Mouse (Mus musculus): Measurements from ENCODE around the gene Miip. TPM values are rescaled to one million over a fixed set of nuclear protein-coding genes. Genes with fewer than 3 reads are reported as not detected.

Gene Miip
- 35.3 and 37.4 TPM in 2 replicates for polyA plus RNA-seq (2015; fragmentation: Nextera tagmentation; extraction: Ambion mirVana)

DNA sequence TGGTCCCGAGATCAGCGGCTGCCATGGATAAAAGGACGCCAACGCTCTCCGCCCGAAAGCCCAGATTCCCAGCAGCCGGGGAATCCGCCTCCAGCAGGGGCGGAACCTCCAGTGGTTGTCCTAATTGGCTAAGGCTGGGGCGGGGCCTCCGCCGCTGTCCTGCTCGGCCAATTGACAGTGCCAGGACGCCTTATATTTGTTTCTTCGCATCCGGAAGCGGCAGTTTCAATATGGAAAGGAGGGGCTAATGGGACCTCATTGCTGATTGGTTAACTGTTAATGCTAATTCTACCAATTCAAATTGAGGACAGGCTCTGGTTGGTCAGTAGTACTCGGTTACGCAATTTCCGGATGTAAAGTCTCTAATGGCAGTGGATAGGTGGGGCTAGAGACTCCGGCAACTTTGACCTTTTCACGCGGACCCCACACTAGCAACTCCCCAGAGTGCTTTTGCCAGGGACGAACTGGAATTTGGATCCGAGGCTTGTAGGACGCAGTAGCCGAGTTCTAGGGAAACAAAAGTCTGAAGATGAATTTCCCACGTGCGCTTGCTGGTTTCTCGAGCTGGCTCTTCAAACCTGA lies at the start of gene Miip, which contains the start of gene Fv1:
Miip (minus strand) TSS at position 367 of the 582 bp plus-strand sequence.
Fv1 (plus strand) TSS at position 530 of the 582 bp plus-strand sequence.
- H3K4me2 ChIP-seq (ENCODE audit: low read depth, low read length): peak within 1 kb of the TSS; percentile 90
- peaks cover 20% of the 10 kb centered on the region for H3K4me1 ChIP-seq (ENCODE audit: control insufficient read depth, insufficient read depth, low read length)
- H3K27me3 ChIP-seq (ENCODE audit: control insufficient read depth, insufficient read depth, low read length): no peaks in the 10 kb centered on the region
- H3K27ac ChIP-seq (ENCODE audit: low read length): peak within 1 kb of the TSS; percentile 78
- ATAC-seq (ENCODE audit: insufficient read depth, low FRiP score): peak; percentile 98
- H3K36me3 ChIP-seq (ENCODE audit: control insufficient read depth, insufficient read depth, low read length): peaks cover 20% of the 10 kb centered on the region
- H3K4me3 ChIP-seq (replicated peaks; ENCODE audit: low read length): peak within 1 kb of the TSS; percentile 74
- H3K9me3 ChIP-seq (replicated peaks; ENCODE audit: control insufficient read depth, low read length): no peaks in the 10 kb centered on the region; the same call in 1 of the 2 replicates
- under 1% methylated on average over 30 of the region's 30 CpGs for WGBS
- H3K9ac ChIP-seq (ENCODE audit: low read length): peak within 1 kb of the TSS; percentile 86

DNA sequence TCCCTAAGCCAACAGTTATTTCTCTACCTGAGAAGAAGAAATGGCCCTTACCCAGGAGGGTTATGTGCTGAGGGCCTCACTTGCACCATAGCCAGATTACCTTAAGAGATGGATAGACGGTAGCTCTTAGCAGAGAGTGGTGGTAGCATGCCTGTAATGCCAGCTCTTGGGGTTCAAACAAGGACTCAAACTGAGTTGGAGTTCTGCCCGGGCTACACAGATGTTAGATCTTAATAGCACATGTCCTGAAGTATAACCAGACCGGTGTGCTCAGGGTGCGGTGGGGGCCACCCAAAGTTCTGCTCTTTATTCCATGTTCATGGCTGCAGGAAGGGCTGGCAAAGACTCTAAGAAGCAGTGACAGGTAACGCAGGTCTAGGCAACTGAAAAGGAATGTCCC lies 40.9 kb upstream of the Miip start:
- no peak overlapping the region for H3K4me3 ChIP-seq (replicated peaks; ENCODE audit: low read length)
- no peak for ATAC-seq (ENCODE audit: insufficient read depth, low FRiP score)
- peaks cover 4% of the 10 kb centered on the region; the same call in 1 of the 2 replicates for H3K4me1 ChIP-seq (ENCODE audit: control insufficient read depth, insufficient read depth, low read length)
- H3K27me3 ChIP-seq (ENCODE audit: control insufficient read depth, insufficient read depth, low read length): no peaks in the 10 kb centered on the region
- no peak overlapping the region for H3K4me2 ChIP-seq (ENCODE audit: low read depth, low read length)
- H3K36me3 ChIP-seq (ENCODE audit: control insufficient read depth, insufficient read depth, low read length): no peaks in the 10 kb centered on the region
- WGBS: 90% methylated on average over 5 of the region's 5 CpGs
- no peaks in the 10 kb centered on the region for H3K9me3 ChIP-seq (replicated peaks; ENCODE audit: control insufficient read depth, low read length)
- no peak overlapping the region for H3K9ac ChIP-seq (ENCODE audit: low read length)
- H3K27ac ChIP-seq (ENCODE audit: low read length): no peak overlapping the region

DNA sequence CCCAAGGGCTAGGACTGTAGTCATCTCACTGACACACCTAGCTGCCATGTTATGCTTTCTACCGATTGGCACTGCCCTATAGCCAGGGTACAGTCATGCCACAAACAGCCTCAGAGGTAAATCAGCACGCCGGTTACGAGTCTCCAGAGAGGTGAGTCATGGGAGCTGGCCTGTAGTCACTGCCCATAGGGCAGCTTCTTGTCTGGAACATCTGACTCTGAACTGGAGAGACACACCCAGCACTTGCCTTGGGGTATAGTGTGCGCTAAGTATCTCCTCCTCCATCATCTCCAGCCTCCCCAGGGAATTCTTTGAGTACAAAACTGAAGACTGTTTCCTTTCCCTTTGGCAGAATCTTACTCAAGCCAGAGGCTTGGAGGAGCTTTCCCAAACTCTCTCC lies 37.6 kb upstream of the Miip start:
- H3K9me3 ChIP-seq (replicated peaks; ENCODE audit: control insufficient read depth, low read length): no peaks in the 10 kb centered on the region
- ATAC-seq (ENCODE audit: insufficient read depth, low FRiP score): no peak
- H3K4me1 ChIP-seq (ENCODE audit: control insufficient read depth, insufficient read depth, low read length): peaks cover 11% of the 10 kb centered on the region
- H3K27me3 ChIP-seq (ENCODE audit: control insufficient read depth, insufficient read depth, low read length): no peaks in the 10 kb centered on the region
- no peak overlapping the region for H3K9ac ChIP-seq (ENCODE audit: low read length)
- H3K4me3 ChIP-seq (replicated peaks; ENCODE audit: low read length): no peak overlapping the region
- no peak overlapping the region for H3K4me2 ChIP-seq (ENCODE audit: low read depth, low read length)
- no peaks in the 10 kb centered on the region for H3K36me3 ChIP-seq (ENCODE audit: control insufficient read depth, insufficient read depth, low read length)
- no peak overlapping the region for H3K27ac ChIP-seq (ENCODE audit: low read length)
- 73% methylated on average over 5 of the region's 5 CpGs for WGBS

- WGBS: under 1% methylated on average over 8 of the region's 8 CpGs
- Histone ChIP-seq H3K4me2 (ENCODE audit: low read depth, low read length) (peak overlapping the region; percentile 57), H3K27ac (ENCODE audit: low read length) (no peak overlapping the region), H3K27me3 (ENCODE audit: control insufficient read depth, insufficient read depth, low read length) (no peaks in the 10 kb centered on the region), H3K4me3 (replicated peaks; ENCODE audit: low read length) (peak overlapping the region; percentile 90), H3K9me3 (replicated peaks; ENCODE audit: control insufficient read depth, low read length) (no peaks in the 10 kb centered on the region), H3K9ac (ENCODE audit: low read length) (peak overlapping the region; percentile 96; the same call in 1 of the 2 replicates), H3K36me3 (ENCODE audit: control insufficient read depth, insufficient read depth, low read length) (no peaks in the 10 kb centered on the region), H3K4me1 (ENCODE audit: control insufficient read depth, insufficient read depth, low read length) (peaks cover 14% of the 10 kb centered on the region)
- no peak for ATAC-seq (ENCODE audit: insufficient read depth, low FRiP score)
Measured at GRCm38 (mm10) chr4:147905090-147905659, 36.6 kb upstream of the Miip start.

GRCm38 (mm10) chr4:147904313-147905089 lies 35.9 kb upstream of the Miip start, which contains the start of gene Mfn2:
Gene Mfn2, minus strand, starts transcription at chr4:147904704.
- WGBS: under 1% methylated on average over 58 of the region's 59 CpGs
- Histone ChIP-seq H3K27ac (ENCODE audit: low read length) (peak within 1 kb of the TSS; percentile 74), H3K4me3 (replicated peaks; ENCODE audit: low read length) (peak within 1 kb of the TSS; percentile 90), H3K9ac (ENCODE audit: low read length) (peak within 1 kb of the TSS; percentile 96), H3K27me3 (ENCODE audit: control insufficient read depth, insufficient read depth, low read length) (no peaks in the 10 kb centered on the region), H3K4me1 (ENCODE audit: control insufficient read depth, insufficient read depth, low read length) (peaks cover 14% of the 10 kb centered on the region), H3K9me3 (replicated peaks; ENCODE audit: control insufficient read depth, low read length) (no peaks in the 10 kb centered on the region), H3K4me2 (ENCODE audit: low read depth, low read length) (peak within 1 kb of the TSS; percentile 63), H3K36me3 (ENCODE audit: control insufficient read depth, insufficient read depth, low read length) (no peaks in the 10 kb centered on the region)
- peak; percentile 94 for ATAC-seq (ENCODE audit: insufficient read depth, low FRiP score)

- WGBS: 70% methylated on average over 3 of the region's 3 CpGs
- ATAC-seq (ENCODE audit: insufficient read depth, low FRiP score): no peak
- H3K27ac ChIP-seq (ENCODE audit: low read length): no peak overlapping the region
Measured at GRCm38 (mm10) chr4:147903601-147904000, 35.0 kb upstream of the Miip start.

GRCm38 (mm10) chr4:147902906-147903500 lies 34.4 kb upstream of the Miip start:
- Histone ChIP-seq H3K4me3 (replicated peaks; ENCODE audit: low read length) (no peak overlapping the region), H3K27ac (ENCODE audit: low read length) (no peak overlapping the region), H3K36me3 (ENCODE audit: control insufficient read depth, insufficient read depth, low read length) (no peaks in the 10 kb centered on the region; the same call in 1 of the 2 replicates), H3K4me1 (ENCODE audit: control insufficient read depth, insufficient read depth, low read length) (peaks cover 14% of the 10 kb centered on the region), H3K4me2 (ENCODE audit: low read depth, low read length) (peak overlapping the region; percentile 63; the same call in 1 of the 2 replicates), H3K27me3 (ENCODE audit: control insufficient read depth, insufficient read depth, low read length) (no peaks in the 10 kb centered on the region), H3K9me3 (replicated peaks; ENCODE audit: control insufficient read depth, low read length) (no peaks in the 10 kb centered on the region), H3K9ac (ENCODE audit: low read length) (no peak overlapping the region)
- 84% methylated on average over 12 of the region's 12 CpGs for WGBS
- ATAC-seq (ENCODE audit: insufficient read depth, low FRiP score): no peak

More at GRCm38 (mm10) chr4:147903601-147904000, 35.0 kb upstream of the Miip start:
- Histone ChIP-seq H3K27me3 (ENCODE audit: control insufficient read depth, insufficient read depth, low read length) (no peaks in the 10 kb centered on the region), H3K4me1 (ENCODE audit: control insufficient read depth, insufficient read depth, low read length) (peaks cover 14% of the 10 kb centered on the region), H3K9ac (ENCODE audit: low read length) (peak overlapping the region; percentile 96), H3K4me3 (replicated peaks; ENCODE audit: low read length) (peak overlapping the region; percentile 90), H3K9me3 (replicated peaks; ENCODE audit: control insufficient read depth, low read length) (no peaks in the 10 kb centered on the region), H3K4me2 (ENCODE audit: low read depth, low read length) (peak overlapping the region; percentile 63), H3K36me3 (ENCODE audit: control insufficient read depth, insufficient read depth, low read length) (no peaks in the 10 kb centered on the region)

- Histone ChIP-seq H3K4me3 (replicated peaks; ENCODE audit: low read length) (no peak overlapping the region), H3K4me2 (ENCODE audit: low read depth, low read length) (no peak overlapping the region), H3K27ac (ENCODE audit: low read length) (no peak overlapping the region), H3K4me1 (ENCODE audit: control insufficient read depth, insufficient read depth, low read length) (peaks cover 14% of the 10 kb centered on the region), H3K9ac (ENCODE audit: low read length) (no peak overlapping the region; the same call in 1 of the 2 replicates), H3K9me3 (replicated peaks; ENCODE audit: control insufficient read depth, low read length) (no peaks in the 10 kb centered on the region), H3K36me3 (ENCODE audit: control insufficient read depth, insufficient read depth, low read length) (peaks cover 6% of the 10 kb centered on the region; the same call in 1 of the 2 replicates), H3K27me3 (ENCODE audit: control insufficient read depth, insufficient read depth, low read length) (no peaks in the 10 kb centered on the region)
- ATAC-seq (ENCODE audit: insufficient read depth, low FRiP score): 0 out of 2 replicates have a peak, but pooled peaks have one; percentile 26
- 79% methylated on average over 7 of the region's 7 CpGs for WGBS
Measured at GRCm38 (mm10) chr4:147900452-147900851, 31.8 kb upstream of the Miip start.
